Mouse (Mus musculus): Measurements from ENCODE around the gene Dock6.
"Not testable (repeated sequence)": the region's sequence is repeated elsewhere in the genome, so short reads cannot be mapped to it uniquely, and the experiment has no call there.

Dock6 gene

DNA sequence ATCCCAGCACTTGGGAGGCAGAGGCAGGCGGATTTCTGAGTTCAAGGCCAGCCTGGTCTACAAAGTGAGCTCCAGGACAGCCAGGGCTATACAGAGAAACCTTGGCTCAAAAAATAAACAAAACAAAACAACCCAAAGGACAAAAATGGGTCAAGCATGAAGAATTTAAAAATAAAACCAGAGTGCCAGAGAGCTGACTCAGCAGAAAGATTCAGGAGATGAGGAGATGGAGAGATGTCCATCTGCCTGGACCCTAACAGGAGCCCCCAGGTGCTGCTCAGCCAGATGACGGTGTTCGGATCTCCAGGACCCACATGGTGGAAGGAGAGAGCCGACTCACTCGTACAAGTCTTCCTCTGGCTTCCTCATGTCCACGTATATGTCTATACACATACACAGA, 33.9 kb downstream of the Dock6 start:
- in situ Hi-C loops (cut with MboI; ENCODE audit: unreplicated experiment in 2 of 2), result no loop called here

DNA sequence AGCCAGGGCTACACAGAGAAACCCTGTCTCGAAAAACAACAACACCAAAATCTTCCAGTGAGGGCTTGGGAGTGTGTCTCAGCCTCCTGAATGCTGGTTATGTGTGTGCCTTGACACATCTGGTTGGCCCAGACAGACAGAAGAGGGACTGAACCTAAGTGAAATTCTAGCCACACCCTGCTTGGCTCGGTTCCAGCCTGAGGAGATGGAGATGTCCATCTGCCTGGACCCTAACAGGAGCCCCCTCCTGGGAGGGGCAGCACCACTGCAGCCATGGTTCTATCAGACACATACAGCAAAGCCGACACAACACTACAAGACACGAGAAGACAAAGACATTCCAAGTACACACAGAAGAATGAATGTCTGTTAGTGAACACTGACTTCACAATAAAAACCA, 34.3 kb downstream of the Dock6 start:
- in situ Hi-C loops (cut with MboI; ENCODE audit: unreplicated experiment in 2 of 2), result no loop called here

DNA sequence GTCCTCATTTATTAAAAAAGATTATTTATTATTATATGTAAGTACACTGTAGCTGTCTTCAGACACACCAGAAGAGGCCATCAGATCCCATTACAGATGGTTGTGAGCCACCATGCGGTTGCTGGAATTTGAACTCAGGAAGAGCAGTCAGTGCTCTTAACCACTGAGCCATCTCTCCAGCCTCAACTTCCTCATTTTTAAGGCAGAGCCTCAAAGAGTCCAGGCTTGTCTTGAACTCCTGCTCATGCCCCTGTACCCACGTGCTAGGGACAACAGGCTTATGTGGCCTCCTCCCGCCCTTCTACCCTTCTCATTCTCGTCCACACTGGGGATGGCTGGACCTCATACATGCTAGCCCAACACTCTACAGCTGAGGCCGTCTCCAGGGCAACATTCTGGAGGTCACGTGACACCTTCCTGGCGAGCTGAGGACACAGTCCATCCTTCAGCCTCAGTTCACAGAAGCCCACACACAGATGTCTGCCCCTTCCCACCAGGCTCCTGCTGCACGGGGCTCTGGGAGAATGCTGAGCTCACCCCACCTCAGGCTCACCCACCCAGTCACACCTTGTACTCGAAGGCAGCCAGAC, 35.6 kb downstream of the Dock6 start:
- in situ Hi-C loops (cut with MboI; ENCODE audit: unreplicated experiment in 2 of 2), result no loop called here

DNA sequence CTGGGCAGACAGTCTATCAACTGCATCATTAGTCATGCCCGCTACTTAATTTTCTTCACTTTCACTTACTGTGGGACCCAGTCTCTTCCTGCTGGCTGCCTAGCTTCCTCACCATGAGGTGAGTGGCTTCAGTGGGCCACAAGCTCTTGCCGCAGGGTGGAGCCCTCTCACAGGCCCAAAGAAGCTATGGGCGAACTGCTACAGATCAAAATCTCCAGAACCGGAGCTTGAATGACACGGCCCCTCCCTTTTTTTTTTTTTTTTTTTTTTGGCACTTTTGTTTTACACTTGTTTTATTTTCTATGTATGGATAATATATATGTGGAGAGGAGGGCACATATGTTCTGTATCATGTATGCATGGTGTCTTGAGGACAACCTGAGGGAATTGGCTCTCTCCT, 41.3 kb downstream of the Dock6 start:
- in situ Hi-C loops (cut with MboI; ENCODE audit: unreplicated experiment in 2 of 2), result no loop called here

DNA sequence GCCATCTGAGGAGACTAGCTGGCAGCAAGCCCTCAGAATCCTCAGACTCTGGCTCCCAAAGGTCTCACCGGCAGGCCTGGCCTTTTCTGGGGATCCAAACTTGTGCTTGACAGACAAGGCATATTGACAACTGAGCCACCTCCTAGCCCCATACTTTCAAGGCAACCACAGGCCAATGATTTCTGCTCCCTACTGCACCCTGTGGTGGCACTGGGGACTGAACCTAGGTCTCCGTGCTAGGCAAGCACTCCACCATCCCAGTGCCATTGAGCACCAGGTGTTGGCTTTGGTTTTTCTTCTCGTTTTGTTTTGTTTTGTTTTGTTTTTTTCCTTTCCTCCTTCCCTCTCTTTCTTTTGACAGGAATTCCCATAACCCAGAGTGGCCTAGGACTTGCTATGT, 43.9 kb downstream of the Dock6 start:
- in situ Hi-C loops (cut with MboI; ENCODE audit: unreplicated experiment in 2 of 2), result no loop called here

DNA sequence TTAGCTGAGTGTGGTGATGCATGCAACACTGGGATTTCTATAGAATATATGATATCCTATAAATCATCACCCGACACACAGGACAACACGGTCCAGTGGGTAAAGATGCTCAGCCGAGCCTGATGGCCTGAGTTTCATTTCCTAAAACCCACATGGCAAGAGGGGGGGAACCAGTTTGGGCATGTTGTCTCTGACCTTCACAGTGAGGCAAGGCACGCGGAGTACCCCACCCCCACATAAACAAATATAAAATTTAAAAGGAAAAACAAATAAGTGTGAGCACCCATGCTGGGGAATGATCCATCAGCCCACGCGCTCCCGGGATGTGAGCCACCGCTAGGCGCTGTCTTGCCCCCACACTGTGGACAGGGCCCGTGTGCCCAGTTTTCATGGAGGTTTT, 45.5 kb downstream of the Dock6 start:
- in situ Hi-C loops (cut with MboI; ENCODE audit: unreplicated experiment in 2 of 2), result no loop called here

DNA sequence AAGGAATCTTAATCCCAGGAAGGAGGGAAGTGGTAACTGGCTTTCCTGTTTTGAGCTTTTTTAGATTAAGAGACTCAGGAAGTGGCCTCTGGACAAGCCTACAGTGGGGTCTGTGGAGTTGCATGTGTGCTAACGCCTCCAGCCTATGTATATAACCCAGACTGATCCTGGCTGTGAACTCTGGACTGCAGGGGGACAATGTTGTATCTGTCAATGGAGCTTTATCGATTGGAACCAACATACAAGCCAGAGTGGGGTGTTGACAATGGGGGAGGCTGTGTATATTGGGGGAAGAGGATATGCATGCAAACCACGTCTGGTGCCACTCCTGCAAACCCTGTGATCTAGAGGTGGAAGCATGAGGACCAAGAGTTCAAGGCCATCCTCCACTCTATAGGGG, 46.1 kb downstream of the Dock6 start:
- in situ Hi-C loops (cut with MboI; ENCODE audit: unreplicated experiment in 2 of 2), result no loop called here

DNA sequence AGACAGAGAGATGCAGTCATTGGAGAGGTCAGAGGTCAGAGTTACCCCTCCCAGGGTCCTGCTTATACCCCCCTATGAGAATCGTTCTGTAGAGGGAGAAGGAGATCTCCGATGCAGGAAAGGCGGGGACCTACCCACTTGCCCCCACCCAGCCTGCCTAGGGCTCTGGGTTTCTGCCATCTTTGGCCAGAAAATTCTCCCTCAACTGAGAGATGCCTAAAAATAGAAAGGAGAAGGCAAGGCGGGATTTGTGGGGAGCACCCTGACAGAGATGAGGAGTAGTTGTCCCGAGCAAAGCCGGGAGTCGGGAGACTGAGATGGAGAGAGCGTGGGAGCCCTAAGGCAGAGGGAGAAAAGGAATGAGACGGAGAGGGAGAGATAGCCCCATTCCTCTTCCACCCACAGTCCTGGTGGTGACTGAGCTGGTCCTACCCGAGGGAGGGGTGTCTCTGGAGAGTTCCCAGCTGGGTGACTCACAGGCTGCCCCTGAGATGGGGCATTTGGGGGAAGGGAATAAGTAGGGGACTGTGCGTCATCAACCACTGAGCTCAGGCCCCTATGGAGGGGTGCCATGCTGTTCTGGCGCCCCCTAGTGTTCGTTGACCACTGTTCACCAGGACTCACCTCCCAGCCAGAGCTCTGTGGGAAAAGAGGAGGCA, 48.3 kb downstream of the Dock6 start:
- in situ Hi-C loops (cut with MboI; ENCODE audit: unreplicated experiment in 2 of 2), result loop anchor here (5.0 kb wide), 2 partner anchors 117 to 202 kb away; no protein-coding TSS in a partner anchor

DNA sequence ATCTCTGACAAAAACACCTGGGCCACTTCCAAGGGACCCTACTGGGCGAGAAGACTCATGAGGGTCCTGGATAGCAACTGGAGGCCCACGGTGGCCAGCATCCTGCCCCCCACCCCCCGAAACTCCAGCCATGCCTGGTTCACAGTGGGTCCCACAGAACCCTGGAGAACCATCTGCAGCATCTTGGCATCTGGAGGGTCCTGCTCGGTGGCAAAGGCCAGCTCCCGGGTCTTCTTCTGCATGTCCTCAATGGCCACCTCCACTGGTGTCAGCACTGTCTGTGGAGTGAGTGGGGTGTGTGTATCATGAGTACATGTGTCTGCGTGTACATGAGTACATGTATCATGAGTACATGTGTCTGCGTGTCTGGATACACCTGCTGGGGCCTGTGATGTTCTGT, 50.8 kb downstream of the Dock6 start:
- in situ Hi-C loops (cut with MboI; ENCODE audit: unreplicated experiment in 2 of 2), result loop anchor here (5.0 kb wide), 2 partner anchors 114 to 199 kb away; no protein-coding TSS in a partner anchor

DNA sequence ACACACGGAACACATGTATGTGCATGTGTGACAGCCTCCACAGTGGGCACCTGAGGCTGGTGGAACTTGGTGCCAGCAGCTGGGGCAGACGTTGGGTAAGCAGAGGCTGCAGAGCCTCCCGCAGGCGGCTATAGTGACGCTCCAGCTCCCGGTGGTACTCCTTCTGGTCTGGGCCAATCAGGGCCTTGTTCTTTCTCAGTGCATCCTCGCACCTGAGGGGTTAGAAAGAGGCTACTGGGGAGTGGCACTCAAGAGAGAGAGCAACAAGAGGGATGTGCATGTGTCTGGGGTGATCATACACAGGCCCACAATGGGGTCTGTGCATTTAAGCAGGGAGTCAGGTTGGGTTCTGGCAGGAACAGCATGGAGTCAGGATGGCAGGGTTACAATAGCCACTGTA, 51.3 kb downstream of the Dock6 start:
- in situ Hi-C loops (cut with MboI; ENCODE audit: unreplicated experiment in 2 of 2), result loop anchor here (5.0 kb wide), 2 partner anchors 114 to 199 kb away; no protein-coding TSS in a partner anchor

DNA sequence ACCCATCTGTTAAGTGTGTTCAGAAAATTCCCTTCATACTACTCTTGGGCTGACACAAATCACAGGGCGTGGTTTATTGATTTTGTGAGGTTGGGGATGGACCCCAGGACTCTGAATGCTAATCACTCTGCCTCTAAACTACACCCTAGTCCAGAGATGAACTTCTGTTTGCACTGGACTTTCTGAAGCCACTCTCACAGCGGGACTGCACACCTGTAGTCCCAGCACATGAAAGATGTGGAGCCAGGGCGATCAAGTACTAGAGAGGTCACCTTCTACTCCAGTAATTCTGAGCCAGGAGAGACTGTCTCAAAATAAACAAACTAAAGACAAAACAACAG, 53.5 kb downstream of the Dock6 start:
- in situ Hi-C loops (cut with MboI; ENCODE audit: unreplicated experiment in 2 of 2), result no loop called here

DNA sequence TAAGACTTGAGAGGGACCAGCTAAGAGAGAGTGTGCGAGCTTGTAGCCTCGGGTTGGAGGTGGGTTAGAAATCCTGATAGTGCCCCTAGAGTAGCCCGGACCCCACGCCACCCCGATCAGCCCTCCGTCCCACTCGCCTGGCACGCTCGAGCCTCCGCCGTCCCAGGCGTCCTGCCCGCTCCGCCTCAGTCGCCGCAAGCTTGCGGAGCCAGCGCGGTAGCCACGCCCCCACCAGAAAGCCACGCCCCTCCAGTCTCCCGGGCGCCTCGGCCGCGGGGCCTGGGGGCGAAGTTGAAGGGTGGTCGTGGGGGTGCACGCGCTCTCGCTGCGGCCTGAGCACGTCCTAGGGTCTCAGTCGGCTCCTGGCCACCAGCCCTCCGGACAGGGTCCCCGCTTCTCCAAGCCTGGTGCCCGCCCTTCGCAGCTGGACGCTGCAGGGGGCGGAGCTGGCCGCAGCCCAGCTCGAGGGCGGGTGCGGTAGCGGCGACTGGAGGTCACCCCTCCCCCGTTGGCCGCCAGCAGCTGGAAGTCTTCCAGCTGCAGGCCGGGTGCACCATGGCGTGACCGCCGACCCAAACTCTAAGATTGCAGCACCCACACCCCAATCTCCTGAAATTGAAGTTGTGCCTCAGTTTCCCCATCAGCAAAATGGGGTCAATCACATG, 54.0 kb downstream of the Dock6 start, which contains the start of gene Kank2:
Gene Kank2, minus strand, starts transcription at position 400 of the 665 bp plus-strand sequence.
- in situ Hi-C loops (cut with MboI; ENCODE audit: unreplicated experiment in 2 of 2), result no loop called here

DNA sequence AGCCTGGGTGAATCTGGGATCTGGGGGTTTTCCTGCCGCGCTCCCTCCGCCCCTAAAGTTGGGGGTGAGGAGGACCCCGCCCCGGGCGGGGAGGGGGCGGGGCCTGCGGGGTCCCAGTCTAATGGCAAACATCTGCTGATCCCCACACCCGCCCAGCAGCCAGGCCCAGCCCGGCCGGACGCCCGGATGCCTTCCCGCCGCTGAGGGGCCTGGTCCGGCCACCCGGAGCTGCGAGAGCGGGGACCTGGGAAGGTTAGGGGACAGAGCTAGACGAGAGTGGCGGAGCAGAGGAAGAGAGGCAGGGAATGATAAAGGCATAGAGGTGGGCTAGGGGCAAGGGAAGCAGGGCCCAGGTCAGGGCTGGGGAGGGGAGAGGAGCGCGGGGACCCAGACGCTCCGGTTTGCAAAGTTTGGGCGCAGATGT, 54.5 kb downstream of the Dock6 start:
- in situ Hi-C loops (cut with MboI; ENCODE audit: unreplicated experiment in 2 of 2), result no loop called here

DNA sequence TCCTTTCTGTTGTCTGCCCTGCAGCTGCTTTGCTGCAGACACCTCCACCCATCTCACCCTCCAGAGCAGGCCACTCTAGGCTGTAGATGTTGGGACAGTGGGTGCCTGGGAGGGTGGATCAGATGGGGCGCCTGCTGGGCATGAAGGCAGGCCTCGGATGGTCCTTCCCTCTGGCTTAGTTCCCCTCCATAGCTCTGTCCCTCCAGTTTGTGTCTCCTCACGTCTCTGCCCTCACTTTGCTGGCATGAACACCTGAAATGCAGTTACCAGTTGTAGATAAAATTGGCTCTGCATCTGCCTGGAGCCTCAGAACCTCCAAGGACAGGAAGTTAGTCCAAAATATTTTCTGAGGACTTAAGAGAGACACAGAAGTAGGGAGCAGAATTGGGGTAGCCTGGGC, 55.5 kb downstream of the Dock6 start:
- in situ Hi-C loops (cut with MboI; ENCODE audit: unreplicated experiment in 2 of 2), result no loop called here

DNA sequence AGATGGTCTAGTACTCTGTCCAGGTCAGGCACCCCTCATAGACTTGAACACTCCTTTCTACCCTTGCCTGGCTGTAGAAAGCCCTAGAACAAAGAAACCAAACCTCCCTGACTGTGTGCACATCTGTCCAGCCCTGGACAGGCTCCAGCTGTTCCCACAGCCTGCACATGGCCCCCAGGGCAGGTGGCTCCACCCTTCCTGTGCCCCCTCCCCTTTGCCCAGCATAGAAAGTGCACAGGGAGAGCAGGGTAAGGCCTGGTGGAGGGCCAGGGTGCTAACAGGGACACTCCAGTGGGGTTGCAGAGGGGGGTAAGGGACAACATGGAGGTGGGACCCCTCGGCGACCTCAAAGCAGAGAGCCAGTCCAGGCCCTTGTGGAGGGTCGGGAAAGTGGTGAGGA, 56.2 kb downstream of the Dock6 start:
- in situ Hi-C loops (cut with MboI; ENCODE audit: unreplicated experiment in 2 of 2), result no loop called here

DNA sequence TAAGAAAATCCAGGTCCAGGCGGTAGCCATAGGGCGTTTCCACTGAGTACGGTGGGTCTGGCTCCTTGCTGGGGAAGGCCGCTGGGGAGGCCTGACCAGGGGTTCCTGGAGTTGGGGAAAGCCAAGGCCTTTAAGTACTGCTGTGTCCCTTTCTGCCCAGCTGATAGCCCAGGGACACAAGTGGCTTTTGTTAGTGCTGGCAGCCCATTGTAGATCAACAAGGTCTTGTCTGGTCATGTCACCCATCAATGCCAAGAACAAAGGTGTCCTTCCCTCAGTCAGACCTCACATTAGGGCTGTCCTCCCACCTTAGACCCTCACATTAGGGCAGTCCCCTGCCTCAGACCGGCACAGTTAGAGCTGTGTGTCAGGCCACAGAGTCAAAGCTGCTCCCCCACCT, 56.9 kb downstream of the Dock6 start:
- in situ Hi-C loops (cut with MboI; ENCODE audit: unreplicated experiment in 2 of 2), result no loop called here

DNA sequence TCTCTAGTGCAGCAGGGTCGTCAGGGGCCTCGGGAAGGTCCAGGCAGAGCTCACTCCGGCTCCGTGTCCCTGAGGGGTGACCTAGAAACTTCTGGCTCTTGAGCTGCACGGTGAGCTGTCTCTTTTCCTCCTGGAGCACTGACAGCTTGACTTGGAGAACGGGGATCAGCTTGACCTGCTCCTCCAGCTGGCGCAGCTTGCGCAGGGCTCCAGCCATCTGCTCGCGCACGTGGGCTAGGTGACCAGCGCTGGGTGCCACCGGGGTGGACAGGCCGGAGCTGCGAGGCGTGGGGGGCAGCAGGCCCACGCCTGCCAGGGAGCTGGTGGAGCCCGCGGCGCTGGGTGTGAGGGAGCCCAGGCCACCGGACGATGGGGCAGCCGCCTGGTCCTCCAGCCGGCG, 57.5 kb downstream of the Dock6 start:
- in situ Hi-C loops (cut with MboI; ENCODE audit: unreplicated experiment in 2 of 2), result no loop called here

DNA sequence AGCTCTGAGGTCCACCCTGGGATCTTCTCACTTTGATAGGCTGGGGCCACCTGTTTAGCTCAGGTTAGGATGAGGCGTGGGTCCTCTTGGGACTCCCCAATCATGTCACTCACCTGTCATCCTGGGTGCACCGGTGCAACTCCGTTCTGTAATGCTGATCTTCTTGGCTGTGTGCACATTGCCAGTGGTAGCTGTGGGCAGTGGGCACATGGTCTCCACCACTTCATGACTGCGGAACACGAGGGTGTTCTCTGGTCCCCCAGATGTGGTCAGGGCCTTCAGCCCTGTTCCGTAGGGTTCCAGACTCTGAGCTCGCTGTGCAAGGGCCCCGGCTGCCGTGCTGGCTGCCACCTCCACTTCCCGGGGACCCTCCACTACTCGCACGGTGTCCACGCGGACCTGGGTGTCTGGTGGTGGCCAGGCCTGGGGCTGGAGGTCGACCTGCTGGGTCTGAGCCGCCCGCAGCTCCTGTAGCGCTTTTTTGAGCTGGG, 58.0 kb downstream of the Dock6 start:
- in situ Hi-C loops (cut with MboI; ENCODE audit: unreplicated experiment in 2 of 2), result no loop called here

DNA sequence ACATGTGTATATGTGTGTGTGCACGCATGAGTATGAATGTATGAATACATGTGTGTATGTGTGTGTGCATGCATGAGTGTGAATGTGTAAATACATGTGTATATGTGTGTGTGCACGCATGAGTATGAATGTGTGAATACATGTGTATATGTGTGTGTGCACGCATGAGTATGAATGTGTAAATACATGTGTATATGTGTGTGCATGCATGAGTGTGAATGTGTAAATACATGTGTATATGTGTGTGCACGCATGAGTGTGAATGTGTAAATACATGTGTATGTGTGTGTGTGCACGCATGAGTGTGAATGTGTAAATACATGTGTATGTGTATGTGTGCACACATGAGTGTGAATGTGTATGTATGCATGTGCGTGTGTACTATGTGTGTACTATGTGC, 58.9 kb downstream of the Dock6 start:
- in situ Hi-C loops (cut with MboI; ENCODE audit: unreplicated experiment in 2 of 2), result not testable (repeated sequence)

DNA sequence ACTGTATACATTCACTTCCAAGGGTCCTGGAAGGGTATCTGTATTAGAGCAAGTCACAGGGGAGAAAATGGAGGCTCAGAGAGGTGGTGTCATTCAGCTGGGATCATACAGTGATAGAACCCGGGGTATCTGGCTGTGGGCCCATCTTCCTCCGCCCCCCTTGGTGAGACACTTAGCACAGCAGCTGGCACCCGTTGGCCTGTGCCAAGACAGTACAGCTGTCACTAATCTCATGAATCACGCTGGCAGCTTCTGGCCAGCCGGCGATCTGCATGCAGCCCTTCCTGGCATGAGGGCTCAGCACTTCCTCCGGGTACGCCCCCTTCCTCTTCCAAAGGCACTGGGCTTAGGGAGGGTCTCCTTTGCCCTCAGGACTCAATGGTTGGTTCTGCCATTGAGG, 59.8 kb downstream of the Dock6 start:
- in situ Hi-C loops (cut with MboI; ENCODE audit: unreplicated experiment in 2 of 2), result no loop called here

DNA sequence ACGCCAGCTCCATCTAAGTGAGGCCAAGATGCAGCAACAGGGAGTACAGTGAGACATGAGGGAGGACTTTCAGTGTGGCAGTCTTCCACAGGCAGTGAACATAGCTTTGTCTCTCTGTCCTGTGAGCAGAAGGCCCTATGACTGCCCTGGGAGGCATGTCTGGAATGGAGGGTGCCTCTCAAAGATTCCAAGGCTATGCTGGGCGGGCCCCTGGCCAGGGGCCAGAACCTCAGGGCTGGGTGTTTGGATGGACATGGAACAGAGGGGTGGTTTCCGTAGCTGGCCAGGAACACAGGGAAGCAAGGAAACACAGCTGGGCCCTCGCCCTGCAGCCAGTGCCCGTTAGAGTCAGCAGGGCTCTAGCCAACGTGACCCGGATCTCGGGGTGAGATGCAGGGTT, 60.6 kb downstream of the Dock6 start:
- in situ Hi-C loops (cut with MboI; ENCODE audit: unreplicated experiment in 2 of 2), result no loop called here

DNA sequence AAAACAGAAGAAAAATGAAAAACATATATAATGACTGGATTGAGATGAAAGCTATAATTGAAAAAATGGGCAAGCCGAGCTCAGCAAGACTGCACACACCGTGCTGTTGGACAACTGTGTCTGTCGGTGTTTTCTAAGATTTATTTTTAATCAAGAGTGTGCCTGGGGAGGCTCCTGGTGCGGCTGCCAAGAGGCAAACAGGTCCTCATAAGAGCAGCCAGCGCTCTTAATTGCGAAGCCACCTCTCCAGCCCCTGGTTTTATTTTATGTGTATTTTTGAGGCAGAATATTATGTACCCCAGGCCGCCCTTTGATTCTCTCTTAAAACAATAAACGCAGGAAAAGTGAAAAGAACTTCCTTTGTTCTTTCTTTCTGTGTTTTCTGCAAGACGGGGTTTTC, 64.2 kb downstream of the Dock6 start:
- in situ Hi-C loops (cut with MboI; ENCODE audit: unreplicated experiment in 2 of 2), result no loop called here

Measured in v-Abl transformed pro-B cells (cell line).